Mouse (Mus musculus): ENCODE data around the gene Nrxn2. TPM values are rescaled to one million over a fixed set of nuclear protein-coding genes. Genes with fewer than 3 reads are reported as not detected.

The Nrxn2 gene
- polyA plus RNA-seq, 1 experiment from 2014 or later, result 0.98 TPM

GRCm38 (mm10) chr19:6540191-6540590 is 121.7 kb downstream of the Nrxn2 start:
- H3K27ac ChIP-seq (ENCODE audit: low read length), result no peak overlapping the region
- no peak overlapping the region for H3K9ac ChIP-seq (ENCODE audit: low read length)
- no peak overlapping the region for H3K4me2 ChIP-seq (ENCODE audit: low read depth, low read length)
- no peaks in the 10 kb centered on the region for H3K36me3 ChIP-seq (ENCODE audit: control insufficient read depth, insufficient read depth, low read length)
- no peaks in the 10 kb centered on the region for H3K27me3 ChIP-seq (ENCODE audit: control insufficient read depth, insufficient read depth, low read length)
- no peak overlapping the region for H3K4me3 ChIP-seq (replicated peaks; ENCODE audit: low read length)
- WGBS, result 66% methylated on average over 6 of the region's 6 CpGs
- no peak for ATAC-seq (ENCODE audit: insufficient read depth, low FRiP score)
- no peaks in the 10 kb centered on the region for H3K4me1 ChIP-seq (ENCODE audit: control insufficient read depth, insufficient read depth, low read length)
- H3K9me3 ChIP-seq (replicated peaks; ENCODE audit: control insufficient read depth, low read length), result no peaks in the 10 kb centered on the region

GRCm38 (mm10) chr19:6541521-6541920 is 123.0 kb downstream of the Nrxn2 start:
- H3K27ac ChIP-seq (ENCODE audit: low read length), result no peak overlapping the region
- no peaks in the 10 kb centered on the region for H3K27me3 ChIP-seq (ENCODE audit: control insufficient read depth, insufficient read depth, low read length)
- H3K4me1 ChIP-seq (ENCODE audit: control insufficient read depth, insufficient read depth, low read length), result no peaks in the 10 kb centered on the region
- no peak overlapping the region for H3K4me3 ChIP-seq (replicated peaks; ENCODE audit: low read length)
- WGBS, result 87% methylated on average over 7 of the region's 7 CpGs
- H3K9me3 ChIP-seq (replicated peaks; ENCODE audit: control insufficient read depth, low read length), result no peaks in the 10 kb centered on the region
- no peak for ATAC-seq (ENCODE audit: insufficient read depth, low FRiP score)
- H3K9ac ChIP-seq (ENCODE audit: low read length), result no peak overlapping the region
- H3K4me2 ChIP-seq (ENCODE audit: low read depth, low read length), result no peak overlapping the region
- H3K36me3 ChIP-seq (ENCODE audit: control insufficient read depth, insufficient read depth, low read length), result no peaks in the 10 kb centered on the region

GRCm38 (mm10) chr19:6542367-6543034 is 124.0 kb downstream of the Nrxn2 start, which contains the start of gene Slc22a12:
Gene Slc22a12, minus strand, starts transcription at chr19:6543032.
- Histone ChIP-seq H3K4me3 (replicated peaks; ENCODE audit: low read length) (no peak within 1 kb of the TSS), H3K4me2 (ENCODE audit: low read depth, low read length) (no peak within 1 kb of the TSS), H3K27ac (ENCODE audit: low read length) (no peak within 1 kb of the TSS), H3K27me3 (ENCODE audit: control insufficient read depth, insufficient read depth, low read length) (no peaks in the 10 kb centered on the region), H3K36me3 (ENCODE audit: control insufficient read depth, insufficient read depth, low read length) (no peaks in the 10 kb centered on the region), H3K9ac (ENCODE audit: low read length) (no peak within 1 kb of the TSS), H3K9me3 (replicated peaks; ENCODE audit: control insufficient read depth, low read length) (no peaks in the 10 kb centered on the region), H3K4me1 (ENCODE audit: control insufficient read depth, insufficient read depth, low read length) (no peaks in the 10 kb centered on the region)
- WGBS, result 86% methylated on average over 16 of the region's 16 CpGs
- no peak for ATAC-seq (ENCODE audit: insufficient read depth, low FRiP score)

- Histone ChIP-seq H3K9me3 (replicated peaks; ENCODE audit: control insufficient read depth, low read length) (no peaks in the 10 kb centered on the region), H3K27me3 (ENCODE audit: control insufficient read depth, insufficient read depth, low read length) (no peaks in the 10 kb centered on the region), H3K4me1 (ENCODE audit: control insufficient read depth, insufficient read depth, low read length) (no peaks in the 10 kb centered on the region), H3K27ac (ENCODE audit: low read length) (no peak overlapping the region), H3K36me3 (ENCODE audit: control insufficient read depth, insufficient read depth, low read length) (no peaks in the 10 kb centered on the region), H3K4me2 (ENCODE audit: low read depth, low read length) (no peak overlapping the region), H3K9ac (ENCODE audit: low read length) (no peak overlapping the region), H3K4me3 (replicated peaks; ENCODE audit: low read length) (no peak overlapping the region)
- 89% methylated on average over 6 of the region's 6 CpGs for WGBS
- no peak for ATAC-seq (ENCODE audit: insufficient read depth, low FRiP score)
Measured at GRCm38 (mm10) chr19:6543035-6543383, 124.5 kb downstream of the Nrxn2 start.

GRCm38 (mm10) chr19:6543518-6543917 is 125.0 kb downstream of the Nrxn2 start:
- Histone ChIP-seq H3K9ac (ENCODE audit: low read length) (no peak overlapping the region), H3K27me3 (ENCODE audit: control insufficient read depth, insufficient read depth, low read length) (no peaks in the 10 kb centered on the region), H3K4me3 (replicated peaks; ENCODE audit: low read length) (no peak overlapping the region), H3K9me3 (replicated peaks; ENCODE audit: control insufficient read depth, low read length) (no peaks in the 10 kb centered on the region), H3K4me2 (ENCODE audit: low read depth, low read length) (no peak overlapping the region), H3K36me3 (ENCODE audit: control insufficient read depth, insufficient read depth, low read length) (no peaks in the 10 kb centered on the region), H3K4me1 (ENCODE audit: control insufficient read depth, insufficient read depth, low read length) (no peaks in the 10 kb centered on the region), H3K27ac (ENCODE audit: low read length) (no peak overlapping the region)
- no peak for ATAC-seq (ENCODE audit: insufficient read depth, low FRiP score)
- 57% methylated on average over 7 of the region's 7 CpGs for WGBS

- no peak overlapping the region for H3K4me3 ChIP-seq (replicated peaks; ENCODE audit: low read length)
- H3K4me1 ChIP-seq (ENCODE audit: control insufficient read depth, insufficient read depth, low read length), result no peaks in the 10 kb centered on the region
- H3K9ac ChIP-seq (ENCODE audit: low read length), result no peak overlapping the region
- no peaks in the 10 kb centered on the region for H3K36me3 ChIP-seq (ENCODE audit: control insufficient read depth, insufficient read depth, low read length)
- ATAC-seq (ENCODE audit: insufficient read depth, low FRiP score), result no peak
- H3K27ac ChIP-seq (ENCODE audit: low read length), result no peak overlapping the region
- no peak overlapping the region for H3K4me2 ChIP-seq (ENCODE audit: low read depth, low read length)
- WGBS, result 86% methylated on average over 13 of the region's 13 CpGs
- no peaks in the 10 kb centered on the region for H3K27me3 ChIP-seq (ENCODE audit: control insufficient read depth, insufficient read depth, low read length)
- no peaks in the 10 kb centered on the region for H3K9me3 ChIP-seq (replicated peaks; ENCODE audit: control insufficient read depth, low read length)
Measured at GRCm38 (mm10) chr19:6544712-6545111, 126.2 kb downstream of the Nrxn2 start.

- H3K27ac ChIP-seq (ENCODE audit: low read length), result no peak overlapping the region
- no peaks in the 10 kb centered on the region for H3K9me3 ChIP-seq (replicated peaks; ENCODE audit: control insufficient read depth, low read length)
- ATAC-seq (ENCODE audit: insufficient read depth, low FRiP score), result no peak
- H3K4me1 ChIP-seq (ENCODE audit: control insufficient read depth, insufficient read depth, low read length), result no peaks in the 10 kb centered on the region
- H3K4me3 ChIP-seq (replicated peaks; ENCODE audit: low read length), result no peak overlapping the region
- no peak overlapping the region for H3K4me2 ChIP-seq (ENCODE audit: low read depth, low read length)
- H3K27me3 ChIP-seq (ENCODE audit: control insufficient read depth, insufficient read depth, low read length), result no peaks in the 10 kb centered on the region
- no peaks in the 10 kb centered on the region for H3K36me3 ChIP-seq (ENCODE audit: control insufficient read depth, insufficient read depth, low read length)
- WGBS, result 90% methylated on average over 5 of the region's 5 CpGs
- no peak overlapping the region for H3K9ac ChIP-seq (ENCODE audit: low read length)
Measured at GRCm38 (mm10) chr19:6545481-6545880, 127.0 kb downstream of the Nrxn2 start.

- Histone ChIP-seq H3K27me3 (ENCODE audit: control insufficient read depth, insufficient read depth, low read length) (no peaks in the 10 kb centered on the region), H3K9me3 (replicated peaks; ENCODE audit: control insufficient read depth, low read length) (no peaks in the 10 kb centered on the region), H3K4me2 (ENCODE audit: low read depth, low read length) (no peak overlapping the region), H3K4me3 (replicated peaks; ENCODE audit: low read length) (no peak overlapping the region), H3K36me3 (ENCODE audit: control insufficient read depth, insufficient read depth, low read length) (no peaks in the 10 kb centered on the region), H3K27ac (ENCODE audit: low read length) (no peak overlapping the region), H3K9ac (ENCODE audit: low read length) (no peak overlapping the region), H3K4me1 (ENCODE audit: control insufficient read depth, insufficient read depth, low read length) (no peaks in the 10 kb centered on the region)
- 74% methylated on average over 1 of the region's 1 CpGs for WGBS
- ATAC-seq (ENCODE audit: insufficient read depth, low FRiP score), result no peak
Measured at GRCm38 (mm10) chr19:6546096-6546495, 127.6 kb downstream of the Nrxn2 start.

- 80% methylated on average over 5 of the region's 5 CpGs for WGBS
- H3K9me3 ChIP-seq (replicated peaks; ENCODE audit: control insufficient read depth, low read length), result no peaks in the 10 kb centered on the region
- no peak overlapping the region for H3K4me2 ChIP-seq (ENCODE audit: low read depth, low read length)
- H3K36me3 ChIP-seq (ENCODE audit: control insufficient read depth, insufficient read depth, low read length), result no peaks in the 10 kb centered on the region
- no peak overlapping the region for H3K27ac ChIP-seq (ENCODE audit: low read length)
- no peaks in the 10 kb centered on the region for H3K27me3 ChIP-seq (ENCODE audit: control insufficient read depth, insufficient read depth, low read length)
- no peak overlapping the region for H3K9ac ChIP-seq (ENCODE audit: low read length)
- no peak overlapping the region for H3K4me3 ChIP-seq (replicated peaks; ENCODE audit: low read length)
- ATAC-seq (ENCODE audit: insufficient read depth, low FRiP score), result no peak
- no peaks in the 10 kb centered on the region for H3K4me1 ChIP-seq (ENCODE audit: control insufficient read depth, insufficient read depth, low read length)
Measured at GRCm38 (mm10) chr19:6547801-6548200, 129.3 kb downstream of the Nrxn2 start.

Data from stomach, embryonic 16.5 days (tissue).